In the genomic region with DNA sequence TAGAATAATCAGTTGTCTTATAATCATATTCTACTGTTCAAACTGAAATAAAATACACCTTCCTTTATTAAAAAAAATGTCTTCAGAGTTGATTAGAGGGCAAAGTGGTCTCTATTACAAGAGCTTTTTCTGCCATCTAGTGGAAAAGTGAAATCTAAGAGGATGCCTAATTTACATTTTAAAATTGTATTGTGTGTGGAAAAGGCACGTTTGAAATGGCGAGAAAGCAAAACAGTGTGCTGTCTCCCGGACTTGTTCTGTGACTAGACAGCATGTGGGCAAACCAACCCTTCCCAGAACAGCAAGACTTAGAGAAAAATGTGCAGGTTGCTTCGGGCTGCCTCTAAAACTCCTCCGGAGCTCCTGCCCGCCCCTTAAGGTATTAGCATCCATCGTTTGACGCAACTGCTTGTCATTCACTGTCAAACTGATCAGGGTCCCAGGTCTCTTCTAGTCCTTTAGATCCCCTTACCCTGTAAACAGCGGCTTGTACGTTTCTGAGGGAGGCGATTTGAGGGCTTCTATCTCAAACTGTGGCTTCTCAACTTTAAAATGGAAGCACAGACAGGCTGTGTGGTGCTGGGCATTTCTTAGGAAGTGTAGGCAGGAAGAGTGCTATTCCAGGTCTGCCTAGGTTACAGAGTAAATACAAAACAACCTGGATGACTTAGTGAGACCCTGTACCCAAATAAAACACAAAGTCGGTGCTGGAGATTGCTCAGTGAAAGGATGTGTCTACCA, we compare ENCODE assay signal across 9 mouse cellular contexts. TPM values are rescaled to one million over a fixed set of nuclear protein-coding genes. Genes with fewer than 3 reads are reported as not detected.
DNase-seq lines count a peak whose midpoint lies in the region; ATAC-seq and TF ChIP-seq lines count a peak whose summit lies in the region.
"Had no signal": no experiment of that assay in that cellular context is flagged by ENCODE, and none has a peak within 500 bp of the region (broad histone marks: within the 10 kb centered on the region; RNA-seq: fewer than 3 reads in every experiment).

No protein-coding gene starts in this region.

- H3K27ac ChIP-seq in neural tube, embryonic 11.5 days (ENCODE audit: low read depth, low read length): no peak overlapping the region
- H3K27ac ChIP-seq in limb, embryonic 14.5 days (replicated peaks; ENCODE audit: low read depth, low read length): no peak overlapping the region

- H3K27me3 ChIP-seq in neural tube, embryonic 11.5 days (ENCODE audit: control insufficient read depth, insufficient read depth, low read length): no peaks in the 10 kb centered on the region
- H3K27me3 ChIP-seq in limb, embryonic 14.5 days (ENCODE audit: control insufficient read depth, insufficient read depth, low read length): no peaks in the 10 kb centered on the region

- no peaks in the 10 kb centered on the region for H3K4me1 ChIP-seq in neural tube, embryonic 11.5 days (ENCODE audit: control insufficient read depth, insufficient read depth, low read length)
- no peaks in the 10 kb centered on the region for H3K4me1 ChIP-seq in limb, embryonic 14.5 days (ENCODE audit: control insufficient read depth, insufficient read depth, low read length)

- H3K4me2 ChIP-seq in neural tube, embryonic 11.5 days (ENCODE audit: low read depth): peak overlapping the region; percentile 15; the same call in 1 of the 2 replicates
- H3K4me2 ChIP-seq in limb, embryonic 14.5 days (replicated peaks; ENCODE audit: low read depth, low read length, severe bottlenecking): peak overlapping the region; percentile 44

- H3K9me3 ChIP-seq in neural tube, embryonic 11.5 days (ENCODE audit: control insufficient read depth, low read length): no peaks in the 10 kb centered on the region; the same call in 1 of the 2 replicates
- H3K9me3 ChIP-seq in limb, embryonic 14.5 days (ENCODE audit: control insufficient read depth, low read length): no peaks in the 10 kb centered on the region

- H3K4me3 ChIP-seq in neural tube, embryonic 11.5 days (ENCODE audit: low read depth, low read length): no peak overlapping the region
- no peak overlapping the region; the same call in 1 of the 2 replicates for H3K4me3 ChIP-seq in limb, embryonic 14.5 days (replicated peaks; ENCODE audit: low read length)

- no peak for ATAC-seq in neural tube, embryonic 11.5 days (ENCODE audit: insufficient read depth, low FRiP score, low TSS enrichment)
- no peak for ATAC-seq in limb, embryonic 14.5 days (ENCODE audit: low FRiP score, low read depth)

- no peaks in the 10 kb centered on the region for H3K36me3 ChIP-seq in neural tube, embryonic 11.5 days (ENCODE audit: control insufficient read depth, insufficient read depth, low read length)
- H3K36me3 ChIP-seq in limb, embryonic 14.5 days (ENCODE audit: control insufficient read depth, insufficient read depth, low read length): no peaks in the 10 kb centered on the region

- H3K9ac ChIP-seq in neural tube, embryonic 11.5 days (ENCODE audit: low read length): no peak overlapping the region
- H3K9ac ChIP-seq in limb, embryonic 14.5 days (ENCODE audit: low read depth, low read length, severe bottlenecking): peak overlapping the region; percentile 40; the same call in 1 of the 2 replicates

- 51% methylated on average over 12 of the region's 12 CpGs for WGBS in neural tube, embryonic 11.5 days
- WGBS in limb, embryonic 14.5 days: 46% methylated on average over 12 of the region's 12 CpGs

- no peak for TF ChIP-seq POLR2A in limb, embryonic 14.5 days (IDR thresholded peaks at IDR 0.05; ENCODE audit: borderline replicate concordance, extremely low read depth, insufficient read depth, insufficient read length)

- DNase-seq in embryo, embryonic 11 days: peak; percentile 46
- no peak for DNase-seq in embryo, embryonic 9.5 days (ENCODE audit: extremely low spot score)
- no peak for DNase-seq in neural tube, embryonic 11.5 days (ENCODE audit: low spot score)
- DNase-seq in neural tube, embryonic 10.5 days (ENCODE audit: extremely low spot score, low spot score): no peak
- peak; percentile 69 for DNase-seq in limb, embryonic 14.5 days (ENCODE audit: low spot score)
- DNase-seq in cerebellum, adult 9-10 months: no peak
- no peak for DNase-seq in right cerebral cortex, adult 2 months (ENCODE audit: low spot score in 2 of 2)
- DNase-seq in gastrocnemius, adult 18-20 months (ENCODE audit: low spot score): no peak
- DNase-seq: kidney, adult 11 months had no signal

RNA-seq across cellular contexts. Expression of gene Mzt1, which starts 23.4 kb away (rescaled TPM):
- polyA plus RNA-seq in neural tube, embryonic 11.5 days (2014; fragmentation: Nextera tagmentation; extraction: Ambion mirVana): 88.1 and 98.2 TPM in 2 replicates
- polyA plus RNA-seq in limb, embryonic 14.5 days (2012; rRNA removed): 53.2 and 56.0 TPM in 2 replicates
- 44.3 and 48.4 TPM in 2 replicates for polyA plus RNA-seq in limb, embryonic 14.5 days (2014; fragmentation: Nextera tagmentation; extraction: Ambion mirVana)
- total RNA-seq in gastrocnemius, adult 18-20 months (2021): 10 to 100 TPM; 33.8 to 35.5 TPM

RNA-seq across cellular contexts. Expression of gene Bora, which starts 23.5 kb away (rescaled TPM):
- 56.3 and 60.5 TPM in 2 replicates for polyA plus RNA-seq in neural tube, embryonic 11.5 days (2014; fragmentation: Nextera tagmentation; extraction: Ambion mirVana)
- 30.4 and 33.3 TPM in 2 replicates for polyA plus RNA-seq in limb, embryonic 14.5 days (2012; rRNA removed)
- polyA plus RNA-seq in limb, embryonic 14.5 days (2014; fragmentation: Nextera tagmentation; extraction: Ambion mirVana): 45.5 and 48.6 TPM in 2 replicates
- under 1 TPM; 0.84 to 0.95 TPM for total RNA-seq in gastrocnemius, adult 18-20 months (2021)

RNA-seq across cellular contexts. Expression of gene Rpl36a-ps1, which starts 28.4 kb away (rescaled TPM):
- 1.6 and 2.5 TPM in 2 replicates for polyA plus RNA-seq in neural tube, embryonic 11.5 days (2014; fragmentation: Nextera tagmentation; extraction: Ambion mirVana)
- 2.1 and 5.4 TPM in 2 replicates for polyA plus RNA-seq in limb, embryonic 14.5 days (2012; rRNA removed)
- 3.7 and 4.2 TPM in 2 replicates for polyA plus RNA-seq in limb, embryonic 14.5 days (2014; fragmentation: Nextera tagmentation; extraction: Ambion mirVana)
- total RNA-seq in gastrocnemius, adult 18-20 months (2021): 1 to 10 TPM; 1.3 to 1.8 TPM

Comparison
In these comparisons a context has a peak if more than half of its experiments do, and no peak if none do; other contexts are left out.
1. DNase-seq: peak in embryo, embryonic 11 days (single experiment) and limb, embryonic 14.5 days (single experiment); none in embryo, embryonic 9.5 days (single experiment), neural tube, embryonic 11.5 days (single experiment), neural tube, embryonic 10.5 days (single experiment), cerebellum, adult 9-10 months (single experiment), right cerebral cortex, adult 2 months (0 of 2) and gastrocnemius, adult 18-20 months (single experiment).